Mouse (Mus musculus) Patski (cell line): ENCODE results near the gene Abcc5. TPM values are rescaled to one million over a fixed set of nuclear protein-coding genes. Genes with fewer than 3 reads are reported as not detected.
A peak's percentile ranks its signal among the peaks of the same experiment; 100 is the strongest.

ENCODE experiments used
- ATAC-seq: fragments of 100-300 bp; one replicate; pipeline ENCODE4 v1.8.0; 2021
- CTCF ChIA-PET: fragments of 350-600 bp; sonication (Branson Sonifier 250); formaldehyde crosslinking; loops from one replicate; lab custom pipeline; 2022; ENCODE audit warnings: inconsistent platforms; lab: Charles Lee
- POLR2A ChIA-PET: fragments of 350-600 bp; sonication (Branson Sonifier 250); formaldehyde crosslinking; loops from one replicate; lab custom pipeline; 2022; ENCODE audit warnings: antibody characterized with exemption, inconsistent platforms; lab: Charles Lee
- DNase-seq: peaks from one replicate; pipeline ENCODE4 v3.0.0-alpha.2; 2011; ENCODE audit warnings: low read depth, low spot score
- H3K27me3 ChIP-seq: fragments of 371-371 bp; one replicate; pipeline ENCODE4 v1.5.1; 2021
- CTCF ChIP-seq: fragments of 100-300 bp; IDR thresholded peaks from one replicate; pipeline ENCODE4 v1.5.1; 2021
- in situ Hi-C: fragments of 300-500 bp; cut with MboI; formaldehyde crosslinking; loops from 3 replicates; pipeline ENCODE4 v1.11.1; 2018; ENCODE audit warnings: low pct_unique_long_range_greater_than_20kb, mixed read lengths
- polyA plus RNA-seq: library from polyadenylated mRNA; unstranded; gene quantifications from one replicate; pipeline ENCODE4 v1.2.3, GENCODE M21; 2021

Abcc5 gene
- polyA plus RNA-seq, 1 experiment from 2014 or later = 60.2 TPM

GRCm38 (mm10) chr16:20424226-20424663, 1.9 kb downstream of the Abcc5 start:
- no peak for TF ChIP-seq CTCF
- ChIA-PET POLR2A (interaction anchor here (0.6 kb wide), 1 partner anchor 75 kb away, joined by 3 read pairs; no protein-coding TSS in a partner anchor), CTCF (interaction anchor here (1.5 to 4.0 kb wide), 2 partner anchors 11 to 19 kb away, joined by 6 to 14 read pairs; no protein-coding TSS in a partner anchor)
- DNase-seq = no peak
- no peaks in the 10 kb centered on the region for H3K27me3 ChIP-seq
- ATAC-seq = no peak
- in situ Hi-C loops = no loop called here

DNA sequence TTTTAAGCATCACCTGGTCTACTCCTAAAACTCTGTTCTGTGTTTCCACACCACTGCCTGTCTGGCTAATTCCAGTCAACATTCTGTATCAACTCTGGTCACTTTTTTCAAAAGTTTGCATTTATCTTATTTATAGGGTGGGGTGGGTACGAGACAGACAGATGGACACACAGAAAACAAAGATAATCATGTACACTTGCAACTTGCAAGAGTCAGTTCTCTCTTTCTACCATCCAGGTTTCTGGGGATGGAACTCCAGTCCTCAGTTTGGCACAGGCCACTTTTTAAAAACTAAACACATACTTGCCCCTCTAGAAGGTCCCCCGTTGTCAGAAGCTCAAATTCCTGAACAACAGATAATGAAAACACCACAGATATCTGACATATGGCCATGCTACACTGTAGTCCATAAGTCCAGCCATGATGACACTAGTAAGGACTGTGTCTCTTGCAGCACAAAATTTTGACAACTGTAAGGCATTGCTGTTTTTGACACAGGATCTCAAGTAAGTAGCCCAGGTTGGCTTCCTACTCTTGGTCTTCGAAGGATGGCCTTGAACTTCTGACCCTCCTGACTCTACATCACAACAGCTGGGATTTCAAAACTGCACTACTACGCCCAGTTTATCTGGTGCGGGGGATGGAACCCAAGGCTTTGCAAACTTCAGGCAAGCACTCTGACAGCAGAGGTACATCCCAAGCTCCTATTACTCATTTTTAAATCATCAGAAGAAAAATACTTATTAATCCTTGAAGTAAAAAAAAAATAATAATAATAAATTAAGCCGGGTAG, 3.1 kb downstream of the Abcc5 start:
- in situ Hi-C loops = no loop called here
- TF ChIP-seq CTCF = no peak
- no peaks in the 10 kb centered on the region for H3K27me3 ChIP-seq
- ATAC-seq (no peak), DNase-seq (no peak)
- ChIA-PET POLR2A (interaction anchor here (0.6 kb wide), 2 partner anchors 76 to 1118 kb away, joined by 3 to 4 read pairs; no protein-coding TSS in a partner anchor), CTCF (interaction anchor here (4.0 kb wide), 1 partner anchor 18 kb away, joined by 14 read pairs; no protein-coding TSS in a partner anchor)

- in situ Hi-C loops = no loop called here
- ATAC-seq = no peak
- CTCF ChIA-PET = no interaction called here
- no peak for DNase-seq
- POLR2A ChIA-PET = interaction anchor here (0.9 kb wide), 1 partner anchor 8 kb away, joined by 5 read pairs; the partner anchor contains the start of gene Abcc5
- TF ChIP-seq CTCF = no peak
- H3K27me3 ChIP-seq = no peaks in the 10 kb centered on the region
Observed at GRCm38 (mm10) chr16:20418054-20418453, 8.1 kb downstream of the Abcc5 start.

- H3K27me3 ChIP-seq = no peaks in the 10 kb centered on the region
- no peak for ATAC-seq
- in situ Hi-C loops = no loop called here
- no peak for DNase-seq
- POLR2A ChIA-PET = no interaction called here
- TF ChIP-seq CTCF = no peak
- CTCF ChIA-PET = interaction anchor here (1.2 to 3.0 kb wide), 2 partner anchors 9 to 10 kb away, joined by 3 to 21 read pairs; partner anchors contain the start of gene Abcc5
Observed at GRCm38 (mm10) chr16:20416262-20416661, 9.9 kb downstream of the Abcc5 start.

DNA sequence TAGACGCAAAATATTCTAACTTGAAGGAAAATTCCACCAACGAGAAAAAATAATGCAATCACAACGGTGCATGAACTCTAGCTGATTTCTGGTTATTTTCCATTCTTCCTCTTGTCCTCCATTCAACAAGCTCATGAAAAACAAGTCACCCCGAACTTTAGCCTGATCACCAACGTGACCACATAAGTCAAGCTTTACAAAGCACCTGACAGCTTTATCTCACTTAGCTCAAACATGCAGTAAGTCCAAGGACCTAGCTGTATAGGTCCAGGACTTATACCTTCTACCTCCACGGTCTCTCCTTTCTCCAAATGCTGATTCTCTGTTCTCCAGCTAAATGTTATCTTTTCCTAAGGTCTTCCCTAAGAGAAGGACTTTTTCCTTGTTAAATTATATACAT, 10.4 kb downstream of the Abcc5 start:
- no peak for TF ChIP-seq CTCF
- H3K27me3 ChIP-seq = no peaks in the 10 kb centered on the region
- POLR2A ChIA-PET = no interaction called here
- ATAC-seq (no peak), DNase-seq (no peak)
- CTCF ChIA-PET = interaction anchor here (1.2 to 3.0 kb wide), 3 partner anchors 9 to 11 kb away, joined by 3 to 21 read pairs (median 7); partner anchors contain the start of gene Abcc5
- in situ Hi-C loops = no loop called here

DNA sequence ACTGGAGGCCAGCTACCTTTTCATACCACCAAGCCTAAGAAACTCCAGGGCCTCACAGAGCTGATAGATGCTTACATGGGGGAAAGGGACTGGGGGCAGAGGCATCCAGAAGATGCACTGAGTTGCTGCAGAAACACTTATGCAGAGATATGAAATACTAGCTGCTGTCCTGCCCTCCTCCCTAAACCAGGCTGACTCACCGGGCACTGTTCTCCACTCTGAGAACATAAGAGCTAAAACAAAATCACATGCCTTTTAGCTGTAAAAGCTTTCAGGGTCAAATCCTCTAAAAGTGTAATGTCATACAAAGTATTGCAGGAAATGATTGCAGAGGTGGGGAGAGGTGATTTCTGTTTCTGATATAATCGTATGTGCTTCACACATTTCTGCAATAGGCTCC, 11.0 kb downstream of the Abcc5 start:
- no peak for TF ChIP-seq CTCF
- H3K27me3 ChIP-seq = no peaks in the 10 kb centered on the region
- CTCF ChIA-PET = interaction anchor here (1.6 to 3.0 kb wide), 3 partner anchors 10 to 227 kb away, joined by 3 to 21 read pairs (median 7); partner anchors contain the start of gene Abcc5
- in situ Hi-C loops = no loop called here
- DNase-seq (no peak), ATAC-seq (no peak)
- POLR2A ChIA-PET = no interaction called here

- in situ Hi-C loops = no loop called here
- DNase-seq = peak; percentile 6
- ChIA-PET CTCF (interaction anchor here (1.6 to 3.0 kb wide), 4 partner anchors 8 to 228 kb away, joined by 3 to 21 read pairs (median 6); partner anchors contain the start of gene Abcc5), POLR2A (interaction anchor here (0.6 kb wide), 1 partner anchor 65 kb away, joined by 3 read pairs; no protein-coding TSS in a partner anchor)
- no peak for TF ChIP-seq CTCF
- peak; percentile 62 for ATAC-seq
- no peaks in the 10 kb centered on the region for H3K27me3 ChIP-seq
Observed at GRCm38 (mm10) chr16:20413870-20414331, 12.3 kb downstream of the Abcc5 start.

- ChIA-PET CTCF (interaction anchor here (1.9 kb wide), 1 partner anchor 13 kb away, joined by 6 read pairs; no protein-coding TSS in a partner anchor), POLR2A (no interaction called here)
- no peak for ATAC-seq
- TF ChIP-seq CTCF = no peak
- H3K27me3 ChIP-seq = no peaks in the 10 kb centered on the region
- in situ Hi-C loops = no loop called here
- no peak for DNase-seq
Observed at GRCm38 (mm10) chr16:20411958-20412570, 14.1 kb downstream of the Abcc5 start.

- in situ Hi-C loops = no loop called here
- DNase-seq = no peak
- ChIA-PET CTCF (interaction anchor here (1.5 to 3.9 kb wide), 2 partner anchors 9 to 20 kb away, joined by 7 to 14 read pairs; partner anchors contain the start of gene Abcc5), POLR2A (no interaction called here)
- ATAC-seq = no peak
- TF ChIP-seq CTCF = no peak
- H3K27me3 ChIP-seq = no peaks in the 10 kb centered on the region
Observed at GRCm38 (mm10) chr16:20405335-20405734, 20.9 kb downstream of the Abcc5 start.

GRCm38 (mm10) chr16:20403327-20403726, 22.9 kb downstream of the Abcc5 start:
- DNase-seq (no peak), ATAC-seq (no peak)
- in situ Hi-C loops = no loop called here
- CTCF ChIA-PET = interaction anchor here (1.0 to 3.9 kb wide), 4 partner anchors 8 to 22 kb away, joined by 3 to 14 read pairs (median 4); partner anchors contain the start of gene Abcc5
- no peaks in the 10 kb centered on the region for H3K27me3 ChIP-seq
- TF ChIP-seq CTCF = no peak
- POLR2A ChIA-PET = no interaction called here
